ENCODE assay signal across 28 mouse cellular contexts in genomic region chr3:158777661-158778060, GRCm38 (mm10).
DNase-seq lines count a peak whose midpoint lies in the region; ATAC-seq and TF ChIP-seq lines count a peak whose summit lies in the region.
"Had no signal": no experiment of that assay in that cellular context is flagged by ENCODE, and none has a peak within 500 bp of the region (broad histone marks: within the 10 kb centered on the region; RNA-seq: fewer than 3 reads in every experiment).

No protein-coding gene starts in this region.

- no peak overlapping the region for H3K27ac ChIP-seq in hindbrain, embryonic 14.5 days
- H3K27ac ChIP-seq: embryonic facial prominence, embryonic 13.5 days; embryonic facial prominence, embryonic 15.5 days; forebrain, embryonic 10.5 days; forebrain, embryonic 12.5 days had no signal

- peak; percentile 47 for ATAC-seq in Patski
- no peak for ATAC-seq in hindbrain, embryonic 14.5 days (ENCODE audit: low FRiP score)
- ATAC-seq: activated CD4-positive, CD25-positive, alpha-beta regulatory T cell, adult 4 months; CD4-positive, CD25-positive, alpha-beta regulatory T cell, adult 4 months; forebrain, embryonic 14.5 days; forebrain, embryonic 16.5 days had no signal

- CTCF ChIA-PET in Patski (lab: Charles Lee), result no interaction called here

- no peak for TF ChIP-seq POLR2A in myocyte (IDR thresholded peaks at IDR 0.05; ENCODE audit: insufficient read length, low read depth)

- in situ Hi-C loops in Patski (cut with MboI; ENCODE audit: low pct_unique_long_range_greater_than_20kb), result no loop called here

- H3ac ChIP-seq in myocyte (ENCODE audit: control insufficient read depth, insufficient read length), result no peak overlapping the region

- H3K4me2 ChIP-seq in myocyte (ENCODE audit: low read depth), result no peak overlapping the region
- H3K4me2 ChIP-seq in hindbrain, embryonic 14.5 days (replicated peaks), result no peak overlapping the region
- H3K4me2 ChIP-seq: embryonic facial prominence, embryonic 13.5 days; embryonic facial prominence, embryonic 15.5 days; forebrain, embryonic 12.5 days had no signal

- TF ChIP-seq CTCF in Patski (IDR thresholded peaks at IDR 0.05), result no peak

- peak; percentile 8 for DNase-seq in embryo, embryonic 10 days (ENCODE audit: low spot score)
- no peak for DNase-seq in embryo, embryonic 10.5 days (ENCODE audit: low spot score)
- DNase-seq in 3T3-L1 (ENCODE audit: low read depth, low spot score), result peak; percentile 67
- DNase-seq in Patski (ENCODE audit: low read depth, low spot score), result no peak
- DNase-seq in hindbrain, embryonic 14.5 days (ENCODE audit: low spot score), result no peak
- DNase-seq in adrenal gland, adult 18-20 months (ENCODE audit: low spot score in 2 of 2), result no peak
- DNase-seq: adrenal gland, adult 2 months; adrenal gland, postnatal 10 days; adrenal gland, postnatal 25 days; cerebellum, adult 11 months; cerebellum, adult 18-20 months; cerebellum, adult 8-10 months; cerebellum, adult 9-11 months; cerebellum, postnatal 14 days; cerebellum, postnatal 36 days; embryo, embryonic 11 days had no signal

- no peaks in the 10 kb centered on the region for H3K27me3 ChIP-seq in Patski
- H3K27me3 ChIP-seq in myocyte (ENCODE audit: control insufficient read depth, insufficient read depth, insufficient read length), result no peaks in the 10 kb centered on the region
- no peaks in the 10 kb centered on the region for H3K27me3 ChIP-seq in hindbrain, embryonic 14.5 days (ENCODE audit: control insufficient read depth, insufficient read depth, low read length)
- H3K27me3 ChIP-seq: CH12.LX; embryonic facial prominence, embryonic 13.5 days; embryonic facial prominence, embryonic 15.5 days; forebrain, embryonic 12.5 days had no signal

- H3K4me1 ChIP-seq in hindbrain, embryonic 14.5 days (replicated peaks; ENCODE audit: control insufficient read depth, insufficient read depth, low read length), result no peaks in the 10 kb centered on the region
- H3K4me1 ChIP-seq: embryonic facial prominence, embryonic 13.5 days; embryonic facial prominence, embryonic 15.5 days; forebrain, embryonic 10.5 days; forebrain, embryonic 12.5 days had no signal

- H3K36me3 ChIP-seq in myocyte (ENCODE audit: control insufficient read depth, insufficient read depth), result no peaks in the 10 kb centered on the region
- no peaks in the 10 kb centered on the region for H3K36me3 ChIP-seq in hindbrain, embryonic 14.5 days (replicated peaks; ENCODE audit: control insufficient read depth, insufficient read depth)
- H3K36me3 ChIP-seq: embryonic facial prominence, embryonic 13.5 days; embryonic facial prominence, embryonic 15.5 days; forebrain, embryonic 10.5 days; forebrain, embryonic 12.5 days; G1E had no signal

- no peaks in the 10 kb centered on the region for H3K9me3 ChIP-seq in hindbrain, embryonic 14.5 days (ENCODE audit: control insufficient read depth, low read length)
- H3K9me3 ChIP-seq: embryonic facial prominence, embryonic 13.5 days; embryonic facial prominence, embryonic 15.5 days; forebrain, embryonic 10.5 days; forebrain, embryonic 12.5 days had no signal

- POLR2A ChIA-PET in Patski (lab: Charles Lee), result no interaction called here

- WGBS in hindbrain, embryonic 14.5 days, result 72% methylated on average over 5 of the region's 5 CpGs

- H3K79me2 ChIP-seq in myocyte (ENCODE audit: control insufficient read depth, insufficient read depth), result no peaks in the 10 kb centered on the region

- H3K4me3 ChIP-seq in myocyte, result no peak overlapping the region
- H3K4me3 ChIP-seq in hindbrain, embryonic 14.5 days (replicated peaks; ENCODE audit: low read length), result no peak overlapping the region
- H3K4me3 ChIP-seq: embryonic facial prominence, embryonic 13.5 days; embryonic facial prominence, embryonic 15.5 days; erythroblast, embryonic 14.5 days; forebrain, embryonic 10.5 days; forebrain, embryonic 12.5 days had no signal

- H3K9ac ChIP-seq in hindbrain, embryonic 14.5 days, result no peak overlapping the region
- H3K9ac ChIP-seq: embryonic facial prominence, embryonic 13.5 days; embryonic facial prominence, embryonic 15.5 days; forebrain, embryonic 12.5 days had no signal

TF ChIP-seq in myocyte, 11 proteins besides CTCF, POLR2A, EP300 and RAD21:
- TF ChIP-seq USF1 (IDR thresholded peaks at IDR 0.05; ENCODE audit: low read depth), result peak; percentile 65
- no peak for TF ChIP-seq TCF12 (IDR thresholded peaks at IDR 0.05; ENCODE audit: insufficient read depth, poor library complexity, severe bottlenecking)
- TF ChIP-seq CEBPB (IDR thresholded peaks at IDR 0.05; ENCODE audit: insufficient read depth, poor library complexity, severe bottlenecking), result no peak
TF ChIP-seq in myocyte: peak in this region for 1.

Comparison
In these comparisons a context has a peak if more than half of its experiments do, and no peak if none do; other contexts are left out.
1. DNase-seq: peak in embryo, embryonic 10 days (single experiment) and 3T3-L1 (single experiment); none in embryo, embryonic 10.5 days (single experiment), Patski (single experiment), hindbrain, embryonic 14.5 days (single experiment) and adrenal gland, adult 18-20 months (0 of 2).